Mouse (Mus musculus) fibroblast of lung, adult 2 months (primary cell): ENCODE measurements around the gene Shisa7.
"Not testable (repeated sequence)": the region's sequence is repeated elsewhere in the genome, so short reads cannot be mapped to it uniquely, and the experiment has no call there.

Experiments
- DNase-seq: peaks from one replicate; pipeline ENCODE4 v3.0.0-alpha.2; 2011; ENCODE audit warnings: low read depth

The Shisa7 gene

GRCm38 (mm10) chr7:4844245-4844916 is at the start of gene Shisa7:
Shisa7 (minus strand) TSS chr7:4844696.
- DNase-seq: no peak

- peak; percentile 49 for DNase-seq
These were observed 42.2 kb upstream of the Shisa7 start for GRCm38 (mm10) chr7:4886680-4887079.

GRCm38 (mm10) chr7:4879036-4879435 is 34.5 kb upstream of the Shisa7 start:
- not testable (repeated sequence) for DNase-seq

- DNase-seq: no peak
These were observed 33.7 kb upstream of the Shisa7 start for GRCm38 (mm10) chr7:4878186-4878585.

GRCm38 (mm10) chr7:4877226-4877625 is 32.7 kb upstream of the Shisa7 start:
- no peak for DNase-seq

GRCm38 (mm10) chr7:4876753-4877221 is 32.3 kb upstream of the Shisa7 start, which contains the start of gene Isoc2a:
Isoc2a (plus strand) TSS chr7:4877153.
- DNase-seq: peak; percentile 96

- no peak for DNase-seq
These were observed 25.6 kb upstream of the Shisa7 start, which contains the start of gene Isoc2b for GRCm38 (mm10) chr7:4870133-4870532. Isoc2b (minus strand) TSS chr7:4870258.

- DNase-seq: no peak
These were observed 22.2 kb upstream of the Shisa7 start for GRCm38 (mm10) chr7:4866631-4867180.

- peak; percentile 99 for DNase-seq
These were observed 21.3 kb upstream of the Shisa7 start for GRCm38 (mm10) chr7:4865579-4866493.

- DNase-seq: no peak
These were observed 20.6 kb upstream of the Shisa7 start for GRCm38 (mm10) chr7:4865090-4865489.

- DNase-seq: no peak
These were observed 19.8 kb upstream of the Shisa7 start for GRCm38 (mm10) chr7:4864130-4864845.

- DNase-seq: no peak
These were observed 19.1 kb upstream of the Shisa7 start for GRCm38 (mm10) chr7:4863541-4864080.

GRCm38 (mm10) chr7:4863041-4863440 is 18.5 kb upstream of the Shisa7 start:
- DNase-seq: peak; percentile 92

- not testable (repeated sequence) for DNase-seq
These were observed 16.4 kb upstream of the Shisa7 start for GRCm38 (mm10) chr7:4860926-4861325.

GRCm38 (mm10) chr7:4859418-4859978 is 15.0 kb upstream of the Shisa7 start:
- no peak for DNase-seq

- DNase-seq: no peak
These were observed 12.8 kb upstream of the Shisa7 start for GRCm38 (mm10) chr7:4857321-4857720.

- DNase-seq: no peak
These were observed 12.0 kb upstream of the Shisa7 start for GRCm38 (mm10) chr7:4856508-4856907.

GRCm38 (mm10) chr7:4853613-4854012 is 9.1 kb upstream of the Shisa7 start:
- no peak for DNase-seq

- no peak for DNase-seq
These were observed 6.8 kb upstream of the Shisa7 start for GRCm38 (mm10) chr7:4851315-4851688.

GRCm38 (mm10) chr7:4850621-4851314 is 6.3 kb upstream of the Shisa7 start:
- DNase-seq: no peak

- no peak for DNase-seq
These were observed 4.9 kb upstream of the Shisa7 start for GRCm38 (mm10) chr7:4849372-4849771.
